Mouse (Mus musculus): ENCODE data around the gene Caskin2. TPM values are rescaled to one million over a fixed set of nuclear protein-coding genes. Genes with fewer than 3 reads are reported as not detected.

Gene Caskin2
- polyA plus RNA-seq, 3 experiments from 2014 or later: 0.58 to 1.2 (median 0.87) TPM

- no peak for ATAC-seq
Observed at GRCm38 (mm10) chr11:115830550-115831325, 17.3 kb upstream of the Caskin2 start.

GRCm38 (mm10) chr11:115829036-115829435 is 15.6 kb upstream of the Caskin2 start:
- ATAC-seq: no peak

GRCm38 (mm10) chr11:115827624-115828023 is 14.2 kb upstream of the Caskin2 start:
- no peak for ATAC-seq

GRCm38 (mm10) chr11:115826487-115826886 is 13.0 kb upstream of the Caskin2 start:
- no peak for ATAC-seq

GRCm38 (mm10) chr11:115824813-115825212 is 11.4 kb upstream of the Caskin2 start:
- no peak for ATAC-seq

GRCm38 (mm10) chr11:115823774-115824740 is 10.6 kb upstream of the Caskin2 start, which contains the start of gene Llgl2:
Llgl2 (plus strand) TSS chr11:115824049.
- ATAC-seq: peak; percentile 96

- no peak for ATAC-seq
Observed at GRCm38 (mm10) chr11:115821001-115821400, 7.6 kb upstream of the Caskin2 start.

- no peak for ATAC-seq
Observed at GRCm38 (mm10) chr11:115819915-115820623, 6.6 kb upstream of the Caskin2 start.

- ATAC-seq: no peak
Observed at GRCm38 (mm10) chr11:115817331-115817730, 3.9 kb upstream of the Caskin2 start.

GRCm38 (mm10) chr11:115814605-115815450 is 1.4 kb upstream of the Caskin2 start, which contains the start of gene Tsen54:
Tsen54 (plus strand) TSS chr11:115814724.
- peak; percentile 68 for ATAC-seq

- ATAC-seq: no peak
Observed at GRCm38 (mm10) chr11:115812533-115813420, 662 bp downstream of the Caskin2 start.

GRCm38 (mm10) chr11:115812095-115812494 is 1.3 kb downstream of the Caskin2 start:
- ATAC-seq: no peak

- ATAC-seq: no peak
Observed at GRCm38 (mm10) chr11:115811381-115812093, 1.9 kb downstream of the Caskin2 start.

- no peak for ATAC-seq
Observed at GRCm38 (mm10) chr11:115810377-115810776, 3.1 kb downstream of the Caskin2 start.

- no peak for ATAC-seq
Observed at GRCm38 (mm10) chr11:115809311-115809781, 4.1 kb downstream of the Caskin2 start.

GRCm38 (mm10) chr11:115808696-115809310 is 4.6 kb downstream of the Caskin2 start:
- no peak for ATAC-seq

- ATAC-seq: no peak
Observed at GRCm38 (mm10) chr11:115807971-115808370, 5.5 kb downstream of the Caskin2 start.

GRCm38 (mm10) chr11:115807306-115807705 is 6.1 kb downstream of the Caskin2 start:
- ATAC-seq: no peak

- ATAC-seq: no peak
Observed at GRCm38 (mm10) chr11:115806154-115806553, 7.3 kb downstream of the Caskin2 start.
